Mouse (Mus musculus) MEL-GATA-1-ER (cell line): Measurements from ENCODE around the gene Klhl6.
"Not testable (repeated sequence)": the region's sequence is repeated elsewhere in the genome, so short reads cannot be mapped to it uniquely, and the experiment has no call there.

ENCODE experiments used
- DNase-seq: peaks from one replicate; pipeline ENCODE4 v3.0.0-alpha.2; 2012; ENCODE audit warnings: low read depth; ENCODE audit errors: extremely low read depth

The Klhl6 gene

DNA sequence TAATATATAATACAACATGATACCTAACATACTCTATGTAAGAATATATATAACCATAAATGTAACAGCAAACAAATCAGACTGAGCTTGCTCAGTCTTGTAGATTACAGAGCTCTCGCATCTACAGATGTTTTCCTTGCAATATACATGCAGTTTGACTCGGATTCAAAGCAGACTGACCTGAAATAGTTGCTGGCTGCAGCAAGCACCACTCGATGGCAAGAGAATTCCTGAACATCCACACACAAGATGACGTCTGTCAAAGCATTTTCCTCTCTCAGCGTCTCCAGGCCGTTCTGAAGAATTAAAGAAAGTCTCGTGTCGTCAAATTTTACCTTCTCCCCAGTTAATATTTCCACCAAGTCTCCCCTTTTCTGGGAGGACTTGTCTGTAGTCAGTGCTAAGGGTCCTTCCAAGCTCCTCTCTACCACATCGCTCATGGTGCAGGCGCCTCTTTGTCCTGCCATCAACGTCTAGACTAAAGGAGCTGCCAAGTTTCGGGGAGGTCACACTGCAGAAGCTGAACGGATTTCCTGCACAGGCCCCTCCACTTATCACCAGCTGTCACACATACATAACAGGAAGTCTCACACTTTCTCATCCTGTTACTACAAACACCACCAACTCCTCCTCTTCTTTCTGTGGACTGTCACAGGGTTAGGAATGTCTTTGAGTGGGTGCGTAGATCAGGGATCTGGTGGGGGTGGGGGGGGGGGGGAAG, at the start of gene Klhl6:
Gene Klhl6 (minus strand): TSS at position 501 of the 721 bp plus-strand sequence.
- peak; percentile 73 for DNase-seq

DNA sequence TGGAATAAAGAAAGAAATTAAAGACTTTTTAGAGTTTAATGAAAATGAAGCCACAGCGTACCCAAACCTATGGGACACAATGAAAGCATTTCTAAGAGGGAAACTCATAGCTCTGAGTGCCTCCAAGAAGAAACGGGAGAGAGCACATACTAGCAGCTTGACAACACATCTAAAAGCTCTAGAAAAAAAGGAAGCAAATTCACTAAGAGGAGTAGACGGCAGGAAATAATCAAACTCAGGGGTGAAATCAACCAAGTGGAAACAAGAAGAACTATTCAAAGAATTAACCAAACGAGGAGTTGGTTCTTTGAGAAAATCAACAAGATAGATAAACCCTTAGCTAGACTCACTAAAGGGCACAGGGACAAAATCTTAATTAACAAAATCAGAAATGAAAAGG, 44.4 kb upstream of the Klhl6 start:
- not testable (repeated sequence) for DNase-seq

DNA sequence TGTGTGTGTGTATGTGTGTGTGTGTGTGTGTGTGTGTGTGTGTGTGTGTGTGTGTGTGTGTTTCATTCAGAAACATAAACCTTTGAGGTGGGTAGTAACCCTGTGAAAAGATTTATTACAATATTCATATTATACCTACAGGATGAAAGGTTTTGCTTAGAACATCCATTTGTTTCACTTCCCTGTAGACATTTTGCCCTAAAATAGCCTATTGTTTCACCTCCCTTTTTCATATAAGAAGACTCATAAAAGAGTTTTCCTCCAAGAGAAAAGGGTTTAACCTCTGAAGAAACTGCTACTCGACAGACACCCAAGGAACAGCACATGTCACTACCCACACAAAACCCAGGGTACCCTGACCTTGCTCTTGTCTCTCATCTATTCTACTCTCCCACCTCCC, 40.0 kb upstream of the Klhl6 start:
- DNase-seq: no peak

DNA sequence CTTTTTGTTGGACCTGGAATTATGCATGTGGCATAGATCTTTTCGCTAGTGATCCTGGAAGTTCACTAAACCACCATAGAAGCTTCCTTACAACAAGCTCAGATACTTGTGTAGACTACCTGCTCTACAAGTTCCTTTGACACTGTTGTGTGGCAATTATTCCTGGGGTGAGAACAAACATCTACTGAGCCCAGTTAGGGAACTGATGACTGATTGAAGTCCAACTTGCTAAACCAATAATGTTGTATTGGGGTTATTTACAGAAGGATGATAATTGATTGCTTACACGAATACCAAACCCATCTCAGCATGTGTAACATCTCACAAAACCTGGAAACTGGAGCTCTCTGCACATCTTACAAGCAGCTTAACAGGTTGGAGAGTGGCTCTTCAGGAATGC, 39.0 kb upstream of the Klhl6 start:
- DNase-seq: no peak

DNA sequence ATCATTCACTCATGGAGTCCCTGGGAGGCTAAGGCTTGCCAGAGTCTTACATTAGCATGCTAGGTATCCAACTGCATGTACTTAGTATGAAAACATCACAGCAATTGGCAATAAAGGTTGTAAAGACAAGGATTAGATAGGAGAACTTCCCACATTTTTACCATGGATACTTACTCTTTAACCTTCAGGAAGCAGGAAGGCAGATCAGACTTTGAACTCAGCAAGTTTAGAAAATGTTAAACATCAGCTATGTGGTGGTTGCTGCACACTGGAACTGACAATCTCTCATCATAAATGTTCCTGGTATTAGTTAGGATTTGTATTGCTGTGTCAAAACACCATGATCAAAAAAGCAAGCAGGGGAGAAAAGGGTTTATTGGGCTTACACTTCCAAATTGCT, 29.8 kb upstream of the Klhl6 start:
- DNase-seq: no peak

DNA sequence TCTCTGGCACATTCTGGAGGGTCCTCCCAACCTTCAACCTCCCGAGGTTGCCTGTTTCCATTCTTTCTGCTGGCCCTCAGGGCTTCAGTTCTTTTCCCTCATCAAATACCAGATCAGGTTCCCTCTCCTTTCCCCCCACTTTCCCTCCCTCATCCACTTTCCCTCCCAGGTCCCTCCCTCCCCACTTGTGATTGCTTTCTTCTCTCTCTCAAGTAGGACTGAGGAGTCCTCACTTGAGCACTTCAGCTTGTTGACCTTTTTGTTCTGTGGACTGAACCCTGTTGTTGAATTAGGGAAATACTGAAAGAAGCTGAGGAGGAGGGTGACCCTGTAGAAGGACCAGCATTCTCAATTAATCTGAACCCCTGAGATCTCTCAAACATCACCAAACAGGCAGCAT, 23.2 kb upstream of the Klhl6 start:
- DNase-seq: no peak

DNA sequence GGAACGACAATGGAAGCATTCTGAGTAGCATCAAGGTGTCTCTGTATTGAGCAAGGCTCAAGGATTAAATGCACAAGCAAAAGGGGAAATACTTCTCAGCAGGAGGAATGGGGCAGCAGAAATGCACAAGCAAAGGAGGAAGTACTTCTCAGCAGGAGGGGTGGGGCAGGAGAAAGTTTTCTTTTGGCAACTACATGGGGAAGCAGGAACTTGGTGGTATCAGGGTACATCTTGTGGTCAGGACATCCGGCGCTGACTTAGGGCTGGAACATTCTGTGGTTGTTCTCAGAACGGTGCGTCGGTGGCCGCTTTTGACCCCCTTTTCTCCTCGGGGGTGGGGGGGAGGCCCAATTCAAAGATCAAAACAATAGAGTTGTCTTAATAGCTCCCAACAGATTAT, 17.4 kb upstream of the Klhl6 start:
- DNase-seq: not testable (repeated sequence)

DNA sequence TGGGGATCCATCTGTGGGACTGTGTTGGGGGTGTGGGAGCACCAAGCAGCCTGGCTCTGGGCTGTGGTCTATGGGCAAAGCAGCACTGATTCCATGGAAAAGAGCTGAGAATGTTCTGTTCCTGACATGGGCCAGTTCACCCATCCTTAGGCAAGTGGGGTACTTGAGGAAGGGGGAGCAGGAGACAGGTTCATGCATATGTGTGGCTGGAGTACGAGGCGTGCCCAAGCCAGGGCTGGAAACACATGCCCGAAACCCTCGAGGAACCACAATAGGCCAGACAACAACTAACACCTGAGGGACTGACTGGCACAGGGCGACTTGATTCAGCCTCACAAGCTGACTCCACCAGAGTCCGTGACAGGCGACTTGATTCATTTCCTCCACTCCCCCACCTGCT, 14.8 kb upstream of the Klhl6 start:
- DNase-seq: no peak

DNA sequence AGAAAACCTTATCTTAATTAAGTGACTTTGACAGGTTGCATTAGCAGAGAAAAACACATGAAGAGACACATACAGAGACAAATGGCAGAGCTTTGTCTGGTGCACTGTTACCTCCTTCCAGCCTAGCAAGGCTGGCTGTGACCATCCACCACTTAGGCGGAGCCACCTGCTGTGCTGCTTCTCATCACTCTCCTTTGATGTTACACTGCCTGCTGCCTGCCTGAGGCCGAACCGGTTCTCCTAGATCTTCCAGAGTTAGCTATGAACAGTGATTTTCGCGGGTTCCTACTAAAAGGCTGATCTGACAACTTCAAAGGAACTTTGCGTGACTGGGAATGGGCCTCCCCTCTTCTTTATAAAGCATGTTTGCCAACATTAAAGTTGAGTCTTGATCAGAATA, 14.1 kb upstream of the Klhl6 start:
- not testable (repeated sequence) for DNase-seq

DNA sequence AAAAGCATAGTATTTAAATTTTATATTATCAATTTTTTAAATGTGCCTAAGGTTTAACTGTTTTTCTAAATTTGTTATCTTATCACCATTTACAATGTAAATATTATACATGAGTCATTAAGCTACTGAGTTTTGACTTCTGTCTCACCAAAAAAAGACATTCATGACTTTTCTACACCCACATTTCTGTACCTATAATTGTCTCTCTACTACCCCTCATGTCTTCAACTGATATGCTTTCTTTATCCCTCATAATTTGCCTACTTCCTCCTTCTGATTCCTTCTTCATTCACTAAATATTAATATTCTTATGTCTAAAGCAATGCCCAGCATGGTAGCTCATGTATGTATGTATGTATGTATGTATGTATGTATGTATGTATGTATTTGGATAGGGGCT, 13.0 kb upstream of the Klhl6 start:
- peak; percentile 43 for DNase-seq

DNA sequence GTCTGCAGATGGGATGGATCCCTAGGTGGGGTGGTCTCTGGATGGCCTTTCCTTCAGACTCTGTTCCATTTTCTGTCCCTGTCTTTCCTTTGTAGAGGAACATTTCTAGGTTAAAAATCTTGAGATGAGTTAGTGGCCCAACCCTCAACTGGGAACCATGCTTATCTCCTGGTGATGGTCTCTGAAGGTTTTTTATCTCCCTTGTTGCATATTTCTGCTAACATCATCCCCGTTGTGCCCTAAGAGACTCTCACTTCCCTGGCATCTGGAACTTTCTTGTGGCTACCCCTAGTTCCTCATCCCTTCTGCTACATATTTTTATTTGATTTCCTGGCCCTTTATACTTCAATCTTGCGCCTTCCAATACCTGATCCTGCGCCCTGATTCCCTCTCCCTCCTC, 10.4 kb upstream of the Klhl6 start:
- DNase-seq: no peak

DNA sequence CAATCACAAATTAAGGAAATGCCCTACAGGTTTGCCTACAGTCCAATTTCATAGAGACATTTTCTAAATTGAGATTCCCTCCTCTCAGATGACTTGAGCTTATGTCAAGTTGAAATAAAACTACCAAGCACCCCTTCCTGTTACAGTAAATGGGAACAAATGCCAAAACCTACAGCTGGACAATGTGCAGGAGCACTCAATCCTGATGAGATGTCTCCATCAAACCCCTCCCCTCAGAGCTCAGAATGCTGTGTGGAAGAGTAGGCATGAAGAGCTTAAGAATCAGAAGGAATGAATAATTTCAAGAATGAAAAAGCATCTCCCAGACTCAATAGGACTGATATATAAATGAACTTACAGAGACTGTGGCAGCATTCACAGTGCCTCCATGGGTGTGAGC, 7.7 kb upstream of the Klhl6 start:
- no peak for DNase-seq

DNA sequence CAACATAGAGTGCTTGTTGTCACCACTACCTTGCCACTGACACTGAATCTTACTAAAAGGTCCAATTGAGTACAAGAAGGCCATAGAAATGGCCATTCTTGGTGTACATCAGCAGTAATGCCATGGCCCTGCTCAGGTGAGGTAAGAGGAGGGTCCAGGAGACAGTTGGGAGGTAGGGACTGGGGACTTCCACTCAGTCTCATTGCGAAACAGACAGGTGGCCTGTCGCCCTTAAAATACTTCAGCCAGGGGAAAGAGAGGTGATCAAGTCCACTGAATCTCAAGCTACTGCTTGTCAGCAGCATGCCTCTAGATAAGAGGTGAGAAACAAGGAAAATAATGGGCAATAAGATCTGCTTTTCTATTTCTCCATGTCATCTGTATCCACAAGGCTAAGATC, 4.8 kb upstream of the Klhl6 start:
- DNase-seq: no peak

DNA sequence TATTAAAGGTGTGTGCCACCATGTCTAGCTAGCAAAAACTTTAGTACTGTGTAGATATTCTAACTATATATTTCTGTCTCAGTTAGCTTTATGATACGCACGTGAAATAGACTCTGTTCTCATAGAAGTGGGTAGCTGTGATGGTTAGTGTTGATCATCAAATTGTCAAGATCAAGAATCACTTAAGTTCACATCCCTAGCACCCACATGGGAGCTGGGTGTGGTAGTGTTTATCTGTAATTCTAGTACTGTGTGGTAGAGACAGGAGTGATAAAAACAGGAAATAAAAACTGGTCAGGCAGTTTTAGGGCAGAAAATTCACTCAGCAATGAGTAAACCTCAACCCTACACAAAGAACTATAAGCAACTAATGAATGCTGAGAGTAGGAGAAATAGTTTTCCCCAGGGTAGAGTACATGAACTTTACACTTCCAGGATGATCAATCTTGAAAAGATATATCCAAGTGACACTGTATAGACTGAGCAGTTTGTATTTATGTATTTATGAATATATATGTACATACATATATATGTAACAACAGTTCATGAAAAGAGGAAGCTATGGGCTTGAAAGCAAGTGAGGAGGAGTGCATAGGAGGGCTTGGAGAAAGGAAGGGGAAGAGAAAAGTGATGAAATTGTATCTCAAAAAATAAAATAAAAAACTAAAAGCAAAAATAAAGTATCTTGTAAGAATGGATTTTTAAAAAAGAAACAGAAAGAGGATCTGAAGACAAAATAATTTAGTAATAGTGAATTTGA, 2.2 kb upstream of the Klhl6 start:
- DNase-seq: peak; percentile 52

DNA sequence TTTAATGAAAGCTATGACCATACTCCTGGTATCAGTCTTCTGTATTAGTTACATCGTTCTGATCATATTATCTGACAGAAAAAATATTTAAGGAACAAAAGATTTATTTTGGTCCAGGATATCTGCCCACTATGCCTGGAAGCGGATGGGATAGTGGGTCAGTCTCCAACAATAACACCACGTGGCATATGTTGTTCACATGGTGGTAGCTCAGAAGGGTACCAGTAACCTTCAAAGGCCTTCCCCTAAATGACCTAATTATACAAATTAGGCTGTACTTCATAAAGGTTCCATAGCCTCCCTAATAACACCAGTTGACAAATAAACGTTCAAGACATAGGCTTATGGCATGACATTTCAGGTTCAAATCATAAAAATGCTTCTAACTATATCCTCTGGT, 722 bp upstream of the Klhl6 start:
- DNase-seq: no peak

DNA sequence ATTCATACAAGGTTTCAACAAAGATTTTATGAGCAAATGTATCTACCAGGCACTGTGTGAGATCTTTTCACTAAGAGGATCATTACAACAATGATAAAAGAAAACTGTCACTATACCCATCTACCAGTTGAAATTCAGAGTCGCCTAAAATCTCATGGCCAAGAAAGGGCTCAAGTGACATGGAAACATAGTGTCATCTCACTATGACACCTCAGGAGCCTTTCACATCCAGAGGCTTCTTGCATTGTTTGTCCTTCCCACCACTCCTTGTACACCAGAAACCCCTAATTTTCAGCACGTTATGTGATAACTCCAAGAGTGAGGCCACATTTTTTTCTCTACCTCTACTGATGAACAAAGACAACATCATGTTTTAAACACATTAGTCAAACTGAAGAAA, 1.2 kb downstream of the Klhl6 start:
- DNase-seq: no peak

DNA sequence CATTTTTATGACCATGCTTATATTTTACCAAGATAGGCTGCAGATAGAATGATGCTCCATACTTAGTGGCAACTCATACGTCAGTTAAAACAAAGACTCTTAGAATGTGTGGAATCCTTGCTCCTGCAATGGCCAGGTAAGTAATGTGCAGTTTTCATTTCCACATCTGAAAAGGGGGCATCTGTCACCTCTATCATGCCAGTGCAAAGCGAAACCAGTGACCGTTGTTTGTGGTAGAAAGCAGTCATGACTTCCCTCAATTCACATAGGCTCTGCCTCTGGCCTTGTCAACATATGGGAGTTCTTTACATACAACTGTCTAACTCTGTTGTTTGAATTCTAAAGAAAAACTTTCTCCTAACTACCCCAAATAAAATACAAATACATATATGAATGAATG, 1.8 kb downstream of the Klhl6 start:
- no peak for DNase-seq

DNA sequence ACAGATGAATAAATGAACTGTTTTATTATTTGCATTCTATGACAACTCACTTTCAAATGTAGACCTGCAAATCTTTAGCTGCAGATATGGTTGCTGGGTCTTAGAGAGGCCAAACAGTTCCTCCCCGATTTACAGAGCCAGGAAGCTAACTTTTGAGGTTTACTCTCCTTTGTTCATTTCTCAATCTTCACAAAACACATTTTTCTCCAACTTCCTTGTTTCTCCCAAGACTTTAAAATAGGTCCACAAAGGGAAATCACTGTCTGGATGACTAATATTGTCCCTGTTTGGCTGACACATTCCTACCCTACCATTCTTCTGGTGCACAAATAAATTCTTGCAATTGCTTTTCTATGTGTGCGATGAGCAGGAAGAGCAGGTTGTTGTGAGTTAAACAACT, 3.1 kb downstream of the Klhl6 start:
- DNase-seq: peak; percentile 56

DNA sequence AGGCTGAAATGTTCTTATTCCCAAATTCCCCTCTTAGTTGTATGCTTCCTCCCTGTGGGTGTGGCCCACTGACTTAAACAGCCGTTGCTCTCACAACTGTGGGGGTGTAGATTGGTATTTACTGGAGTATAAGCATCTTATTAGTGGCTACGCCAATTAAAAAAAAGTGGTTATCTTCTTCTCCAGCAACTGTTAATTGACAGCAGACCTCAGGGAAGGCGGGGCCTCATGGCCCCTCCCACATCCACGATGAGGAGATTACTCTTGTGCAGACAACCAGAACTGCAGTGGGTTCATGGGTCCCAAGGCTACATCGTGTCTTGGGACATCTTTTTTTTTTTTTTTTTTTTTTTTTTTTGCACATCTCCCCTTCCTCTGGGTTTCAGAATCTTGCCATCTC, 5.6 kb downstream of the Klhl6 start:
- no peak for DNase-seq

DNA sequence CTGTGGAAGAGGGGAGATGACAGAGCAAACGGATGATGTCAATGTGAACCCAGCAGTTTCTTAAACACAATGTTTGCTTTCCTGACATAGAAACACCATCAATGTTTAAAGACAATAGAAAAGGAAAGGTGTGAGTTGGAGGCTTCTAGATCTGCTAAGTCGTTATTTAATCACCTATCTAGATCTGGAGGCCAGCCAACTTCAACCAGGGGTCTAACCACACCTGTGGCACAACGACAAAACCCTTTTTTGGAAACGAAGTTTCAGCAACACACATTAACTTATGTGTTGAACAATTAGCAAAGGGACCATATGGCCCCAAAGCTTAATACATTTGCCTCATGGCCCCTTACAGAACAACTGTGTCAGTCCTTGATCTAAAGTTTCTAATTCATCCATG, 6.0 kb downstream of the Klhl6 start:
- no peak for DNase-seq

DNA sequence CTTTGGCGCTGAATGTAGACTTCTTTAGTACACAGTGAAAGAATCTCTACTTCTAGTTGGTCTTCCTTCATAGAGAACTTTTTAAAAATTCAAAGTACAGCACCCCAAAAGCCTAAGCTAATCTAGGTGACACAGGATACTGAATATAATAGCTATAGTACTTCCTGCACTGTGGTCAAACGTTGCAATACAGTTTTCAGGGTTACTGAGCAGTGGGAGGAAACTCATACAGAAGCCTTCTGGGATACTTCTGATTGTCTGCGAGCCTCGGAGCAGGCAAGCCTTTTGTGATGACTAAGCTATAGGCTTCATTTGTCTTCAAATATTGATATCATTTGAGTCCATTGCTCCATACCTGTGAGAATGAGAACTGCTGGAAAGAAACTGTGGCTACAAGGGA, 7.4 kb downstream of the Klhl6 start:
- no peak for DNase-seq

DNA sequence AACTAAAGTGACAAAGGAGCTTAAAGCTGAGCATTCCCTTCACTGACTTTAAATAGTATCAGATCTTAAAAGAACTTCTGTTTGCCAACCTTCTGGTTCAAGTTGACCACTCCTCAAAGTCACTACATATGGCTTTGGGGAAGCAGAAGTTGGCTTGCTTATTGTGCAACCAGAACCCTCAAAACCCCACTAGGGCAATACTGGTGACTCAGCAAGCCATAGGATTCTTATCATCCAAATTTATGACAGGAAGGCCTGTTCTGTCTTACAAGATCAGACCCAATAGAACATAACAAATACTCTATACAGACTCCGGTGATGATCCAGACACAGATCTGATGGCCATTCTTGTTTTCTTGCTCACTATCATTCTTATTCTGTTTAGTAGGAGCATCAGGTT, 9.4 kb downstream of the Klhl6 start:
- DNase-seq: peak; percentile 70

DNA sequence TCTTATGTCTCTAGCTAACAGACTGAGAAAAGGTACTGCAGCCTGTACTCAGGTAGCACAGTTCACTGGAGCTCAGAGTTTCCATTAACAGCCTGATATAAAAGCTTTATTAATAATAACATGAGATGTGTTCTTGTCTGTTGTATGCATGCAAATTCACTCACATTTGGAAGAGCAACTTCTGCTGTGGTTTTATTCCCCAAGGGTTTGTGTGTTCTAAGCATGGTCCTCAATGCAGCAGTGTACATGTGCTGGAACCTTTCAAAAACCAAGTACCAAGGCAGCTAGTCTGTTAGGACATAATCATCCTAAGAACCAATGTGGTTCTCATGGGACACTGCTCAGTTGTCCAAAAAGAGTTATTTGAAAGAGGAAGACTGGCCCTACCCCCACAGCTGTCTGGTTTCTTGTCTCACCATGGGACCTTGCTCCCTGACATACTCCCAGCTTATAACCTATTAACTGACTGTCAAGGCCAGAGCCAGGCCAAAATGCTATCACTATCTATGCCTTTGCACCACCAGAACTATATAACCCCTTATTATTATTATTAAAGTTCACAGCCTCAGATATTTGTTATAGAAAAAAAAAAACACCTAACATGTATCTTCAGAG, 10.0 kb downstream of the Klhl6 start:
- DNase-seq: no peak
